Mouse (Mus musculus) T-helper 17 cell (primary cell): ENCODE measurements at regions not wholly inside any gene's neighbourhood (a gene's known extent, or its start where the extent isn't known, plus 50 kb on each side); places are given as distances from the start of the nearest gene placed in this dataset.

ENCODE experiments used
- in situ Hi-C, 2 experiments: fragments of 300-600 bp; cut with MboI, MseI; formaldehyde crosslinking; loops; 1 replicate in 1 of 2; 2 replicates in 1 of 2; pipeline ENCODE4 v1.15.1; 2025; ENCODE audit warnings: high pct_unique_total_duplicates in 2 of 2

GRCm38 (mm10) chr15:85660528-85661392 is 74.0 kb upstream of the Ppara start:
- in situ Hi-C loops: no loop called here

GRCm38 (mm10) chr15:85661393-85661690 is 73.4 kb upstream of the Ppara start:
- in situ Hi-C loops: no loop called here

- in situ Hi-C loops: no loop called here
These were observed 73.0 kb upstream of the Ppara start for GRCm38 (mm10) chr15:85661771-85662170.

- in situ Hi-C loops: no loop called here
These were observed 72.5 kb upstream of the Ppara start for GRCm38 (mm10) chr15:85662271-85662670.

- in situ Hi-C loops: no loop called here
These were observed 72.1 kb upstream of the Ppara start for GRCm38 (mm10) chr15:85662673-85663072.

- in situ Hi-C loops: no loop called here
These were observed 70.9 kb upstream of the Ppara start for GRCm38 (mm10) chr15:85663757-85664431.

- in situ Hi-C loops: no loop called here
These were observed 70.4 kb upstream of the Ppara start for GRCm38 (mm10) chr15:85664432-85664828.

- in situ Hi-C loops: no loop called here
These were observed 69.5 kb upstream of the Ppara start for GRCm38 (mm10) chr15:85665181-85665821.

GRCm38 (mm10) chr15:85666496-85666895 is 68.3 kb upstream of the Ppara start:
- in situ Hi-C loops: no loop called here

- in situ Hi-C loops: no loop called here
These were observed 67.4 kb upstream of the Ppara start for GRCm38 (mm10) chr15:85667381-85667791.

- in situ Hi-C loops: no loop called here
These were observed 66.7 kb upstream of the Ppara start for GRCm38 (mm10) chr15:85667906-85668590.

GRCm38 (mm10) chr15:85668871-85669651 is 65.7 kb upstream of the Ppara start:
- in situ Hi-C loops: no loop called here

GRCm38 (mm10) chr15:85669652-85670175 is 65.1 kb upstream of the Ppara start:
- in situ Hi-C loops: no loop called here

- in situ Hi-C loops: no loop called here
These were observed 64.5 kb upstream of the Ppara start for GRCm38 (mm10) chr15:85670176-85670788.

GRCm38 (mm10) chr15:85670789-85671700 is 63.7 kb upstream of the Ppara start:
- in situ Hi-C loops: no loop called here

GRCm38 (mm10) chr15:85671701-85672191 is 63.0 kb upstream of the Ppara start:
- in situ Hi-C loops: no loop called here

GRCm38 (mm10) chr15:85672376-85672775 is 62.4 kb upstream of the Ppara start:
- in situ Hi-C loops: no loop called here

GRCm38 (mm10) chr15:85672931-85673330 is 61.9 kb upstream of the Ppara start:
- in situ Hi-C loops: no loop called here

GRCm38 (mm10) chr15:85673506-85673905 is 61.3 kb upstream of the Ppara start:
- in situ Hi-C loops: no loop called here
